Mouse (Mus musculus) limb, embryonic 10.5 days (tissue): ENCODE data around the gene Gm7970. TPM values are rescaled to one million over a fixed set of nuclear protein-coding genes. Genes with fewer than 3 reads are reported as not detected.
"Not testable (repeated sequence)": the region's sequence is repeated elsewhere in the genome, so short reads cannot be mapped to it uniquely, and the experiment has no call there.

Experiments
- DNase-seq: peaks from one replicate; pipeline ENCODE4 v3.0.0-alpha.2; 2017; ENCODE audit warnings: low spot score
- H3K27ac ChIP-seq: fragments of 300-500 bp; sonication (generic); 2 replicates; pipeline ENCODE4 v1.5.1; 2016; ENCODE audit warnings: mild to moderate bottlenecking
- H3K27me3 ChIP-seq: fragments of 300-500 bp; sonication (generic); 2 replicates; pipeline ENCODE4 v1.6.1; 2016; ENCODE audit warnings: low read depth, mild to moderate bottlenecking; ENCODE audit not compliant: poor library complexity, severe bottlenecking
- H3K36me3 ChIP-seq: fragments of 300-500 bp; sonication (generic); 2 replicates; pipeline ENCODE4 v1.6.1; 2016; ENCODE audit warnings: mild to moderate bottlenecking, moderate library complexity
- H3K4me1 ChIP-seq: fragments of 300-500 bp; sonication (generic); 2 replicates; pipeline ENCODE4 v1.6.1; 2016
- H3K4me3 ChIP-seq: fragments of 300-500 bp; sonication (generic); 2 replicates; pipeline ENCODE4 v1.5.1; 2016; ENCODE audit warnings: mild to moderate bottlenecking, moderate library complexity
- H3K9me3 ChIP-seq: fragments of 300-500 bp; sonication (generic); replicated peaks from 2 replicates; pipeline ENCODE4 v1.6.1; 2016; ENCODE audit warnings: mild to moderate bottlenecking
- WGBS: fragments of 180-500 bp; shearing (Covaris S2); methylation state at CpG from one replicate; pipeline ENCODE4 v1.1.7; 2016; 5-methylcytosine and 5-hydroxymethylcytosine counted together
- polyA plus RNA-seq: library from polyadenylated mRNA; unstranded; fragments of >200 nt; fragmentation: Nextera tagmentation; extraction: Ambion mirVana; gene quantifications from 2 replicates; pipeline ENCODE4 v1.2.1, GENCODE M21; 2016

Gm7970 gene
- polyA plus RNA-seq, result not detected in 2 replicates

DNA sequence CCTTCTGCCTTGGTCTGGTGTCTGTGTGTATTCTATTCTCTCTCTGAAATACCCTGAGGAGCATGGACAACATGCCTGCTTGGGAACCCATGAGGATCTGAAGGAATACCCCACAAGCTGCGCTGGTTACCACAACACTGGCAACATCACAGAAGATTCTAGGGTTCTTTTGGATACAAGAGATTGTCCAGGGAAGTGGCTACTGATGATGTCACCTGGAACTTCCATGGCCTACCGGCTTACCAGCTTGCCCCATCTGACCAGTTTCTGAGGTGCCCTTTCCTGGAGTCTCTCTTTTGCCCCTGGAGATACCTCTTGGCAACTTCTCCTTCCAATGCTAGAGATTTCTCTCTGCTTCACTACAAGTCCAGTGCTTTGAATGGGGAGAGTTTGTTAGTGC, at the start of gene Gm7970:
Gene Gm7970 (minus strand): TSS at position 101 of the 400 bp plus-strand sequence.
- H3K27ac ChIP-seq, result not testable (repeated sequence)

DNA sequence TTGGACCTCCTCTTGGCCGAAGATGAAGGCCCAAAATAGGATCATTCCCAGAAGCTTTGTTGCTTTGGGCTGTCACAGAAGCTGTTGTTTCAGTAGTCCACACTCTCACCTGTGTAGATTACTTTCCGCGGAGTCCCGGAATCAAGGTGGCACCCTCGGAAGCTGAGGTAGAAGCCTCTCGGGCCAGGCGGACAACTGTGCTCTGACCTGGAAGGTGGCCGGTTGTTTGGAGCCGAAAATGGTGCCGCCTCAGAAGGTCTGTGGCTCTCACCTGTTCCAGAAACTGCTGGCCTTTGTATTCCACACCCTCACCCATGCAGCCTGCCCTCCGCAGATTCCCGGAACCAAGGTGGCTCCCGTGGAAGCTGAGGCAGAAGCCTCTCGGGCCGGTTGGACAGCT, 45.6 kb upstream of the Gm7970 start:
- not testable (repeated sequence) for H3K4me1 ChIP-seq, H3K36me3 ChIP-seq, DNase-seq, H3K4me3 ChIP-seq, H3K27ac ChIP-seq, H3K27me3 ChIP-seq, H3K9me3 ChIP-seq
- 96% methylated on average over 15 of the region's 15 CpGs for WGBS

More for the DNA sequence above, at the start of gene Gm7970:
- H3K27me3 ChIP-seq, H3K9me3 ChIP-seq, H3K4me3 ChIP-seq, DNase-seq, H3K36me3 ChIP-seq, H3K4me1 ChIP-seq: not testable (repeated sequence)
- WGBS, result no CpG with 5 or more reads among the region's 2 CpGs

DNA sequence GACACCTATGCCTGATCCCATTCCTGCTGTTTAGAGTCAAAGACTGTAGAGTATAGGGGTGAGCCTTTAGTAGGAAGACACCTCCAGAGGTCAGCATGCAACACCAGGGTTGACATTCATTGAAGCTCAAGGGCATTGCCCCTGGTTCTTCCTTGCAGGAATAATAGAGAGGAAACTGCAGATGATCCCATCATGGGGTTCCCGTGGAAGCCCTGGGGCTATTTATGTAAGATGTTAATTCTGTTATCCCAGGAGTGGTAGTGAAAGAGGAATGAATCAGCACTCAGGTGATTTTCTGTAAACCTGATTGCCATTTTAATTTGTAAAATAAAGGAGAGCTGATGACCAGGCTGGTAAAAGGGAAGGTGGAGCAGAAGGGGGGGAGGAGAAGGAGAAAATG, 31.0 kb upstream of the Gm7970 start:
- H3K4me1 ChIP-seq, H3K9me3 ChIP-seq, H3K36me3 ChIP-seq, H3K27me3 ChIP-seq, H3K4me3 ChIP-seq, H3K27ac ChIP-seq, DNase-seq: not testable (repeated sequence)
- WGBS, result 76% methylated on average over 1 of the region's 1 CpGs

DNA sequence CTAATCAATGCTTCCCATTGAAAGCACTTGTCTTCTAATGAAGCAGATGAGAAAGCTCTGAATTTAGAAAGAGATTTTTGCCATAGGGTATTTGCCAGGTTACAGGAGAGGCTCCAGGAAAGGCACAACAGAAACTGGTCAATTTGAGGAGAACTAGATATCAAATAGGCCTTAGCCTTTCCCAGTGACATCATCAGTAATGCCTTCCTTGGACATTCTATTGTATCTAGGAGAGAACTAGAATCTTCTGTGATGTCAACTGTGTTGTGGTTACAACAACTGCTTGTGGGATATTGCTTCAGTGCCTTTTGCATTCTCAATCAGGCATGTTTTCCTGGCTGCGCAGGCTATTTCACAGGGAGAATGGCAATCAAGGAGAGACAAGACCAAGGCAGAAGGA, 17.5 kb upstream of the Gm7970 start, which contains the start of gene 1700049E17Rik2:
Gene 1700049E17Rik2 (plus strand): TSS at position 301 of the 400 bp plus-strand sequence.
- H3K27ac ChIP-seq, H3K4me3 ChIP-seq, DNase-seq, H3K36me3 ChIP-seq, H3K4me1 ChIP-seq, H3K27me3 ChIP-seq, H3K9me3 ChIP-seq: not testable (repeated sequence)
- WGBS, result no CpG with 5 or more reads among the region's 1 CpGs

DNA sequence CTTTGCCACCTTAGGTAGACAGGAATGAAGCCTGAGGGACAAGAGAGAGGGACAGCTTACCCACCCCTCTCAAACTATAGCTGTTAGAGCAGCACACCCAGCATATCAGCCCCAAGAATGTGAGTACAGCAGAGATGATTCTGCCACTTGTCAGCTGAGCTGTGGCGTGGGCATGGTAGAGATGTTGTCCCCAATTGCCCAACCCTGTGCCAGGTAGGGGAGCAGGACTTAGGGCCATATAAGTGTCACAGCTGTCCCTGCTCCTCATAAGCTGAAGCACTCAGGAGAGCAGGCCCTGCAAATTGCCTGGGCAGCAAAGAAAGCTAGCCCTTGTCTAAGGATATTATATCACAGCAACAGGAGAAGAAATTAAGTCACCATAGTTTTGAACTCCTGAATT, 30.7 kb downstream of the Gm7970 start:
- not testable (repeated sequence) for H3K36me3 ChIP-seq, H3K27me3 ChIP-seq, H3K9me3 ChIP-seq, H3K27ac ChIP-seq, H3K4me3 ChIP-seq, H3K4me1 ChIP-seq, DNase-seq
- 89% methylated on average over 1 of the region's 1 CpGs for WGBS

DNA sequence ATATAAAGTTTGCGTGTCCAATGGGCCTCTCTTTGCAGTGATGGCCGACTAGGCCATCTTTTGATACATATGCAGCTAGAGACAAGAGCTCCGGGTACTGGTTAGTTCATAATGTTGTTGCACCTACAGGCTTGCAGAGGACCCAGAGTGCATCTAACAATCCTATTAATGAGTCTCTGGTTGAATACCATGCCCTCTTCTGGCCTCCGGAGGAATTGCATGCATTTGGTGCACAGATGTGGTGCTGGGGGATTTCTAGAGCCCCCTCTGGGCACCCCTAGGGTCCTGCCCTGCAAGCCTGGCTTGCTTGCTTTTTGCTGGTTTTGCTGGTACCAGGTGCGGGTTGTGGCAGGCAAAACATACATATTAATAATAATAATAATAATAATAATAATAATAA, 34.7 kb downstream of the Gm7970 start:
- not testable (repeated sequence) for H3K4me1 ChIP-seq, DNase-seq, H3K27me3 ChIP-seq, H3K27ac ChIP-seq, H3K4me3 ChIP-seq, H3K36me3 ChIP-seq, H3K9me3 ChIP-seq
- WGBS, result 78% methylated on average over 5 of the region's 5 CpGs

Other genes starting within 250 kb of the Gm7970 start
- gene Gm5798, start 207.0 kb downstream of the Gm7970 start, polyA plus RNA-seq, result not detected in 2 replicates
- not detected in 2 replicates for gene Gm7945, start 169.2 kb downstream of the Gm7970 start, polyA plus RNA-seq
- not detected in 2 replicates for gene Gm6482, start 147.3 kb downstream of the Gm7970 start, polyA plus RNA-seq
- not detected in 2 replicates for gene Gm7954, start 102.1 kb downstream of the Gm7970 start, polyA plus RNA-seq
- not detected in 2 replicates for gene Gm3486, start 66.1 kb downstream of the Gm7970 start, polyA plus RNA-seq
- gene 1700049E17Rik2, start 17.6 kb upstream of the Gm7970 start, polyA plus RNA-seq, result not detected in 2 replicates
- gene Gm3072, start 69.0 kb upstream of the Gm7970 start, polyA plus RNA-seq, result not detected in 2 replicates
- not detected in 2 replicates for gene Gm3676, start 90.9 kb upstream of the Gm7970 start, polyA plus RNA-seq
- not detected in 2 replicates for gene Gm8068, start 146.3 kb upstream of the Gm7970 start, polyA plus RNA-seq
- gene Gm7929, start 195.0 kb upstream of the Gm7970 start, polyA plus RNA-seq, result not detected in 2 replicates
- not detected in 2 replicates for gene Gm47189, start 216.9 kb upstream of the Gm7970 start, polyA plus RNA-seq